Mouse (Mus musculus) midbrain, embryonic 13.5 days (tissue): ENCODE results near the gene Lipa. TPM values are rescaled to one million over a fixed set of nuclear protein-coding genes. Genes with fewer than 3 reads are reported as not detected.

ENCODE experiments used
- ATAC-seq: fragments of 200-750 bp; cut with Nextera tagmentation; 2 replicates; pipeline ENCODE4 v1.8.0; 2017; ENCODE audit warnings: mild to moderate bottlenecking, moderate TSS enrichment, moderate library complexity
- H3K27ac ChIP-seq: fragments of 300-500 bp; sonication (generic); 2 replicates; pipeline ENCODE4 v1.5.1; 2015; ENCODE audit warnings: inconsistent platforms, mild to moderate bottlenecking, moderate library complexity
- H3K27me3 ChIP-seq: fragments of 300-500 bp; sonication (generic); 2 replicates; pipeline ENCODE4 v1.6.1; 2015; ENCODE audit warnings: mild to moderate bottlenecking, inconsistent platforms
- H3K36me3 ChIP-seq: fragments of 300-500 bp; sonication (generic); 2 replicates; pipeline ENCODE4 v1.6.1; 2015; ENCODE audit warnings: mild to moderate bottlenecking, inconsistent platforms
- H3K4me1 ChIP-seq: fragments of 300-500 bp; sonication (generic); replicated peaks from 2 replicates; pipeline ENCODE4 v1.6.1; 2015; ENCODE audit warnings: inconsistent platforms
- H3K4me2 ChIP-seq: fragments of 300-500 bp; sonication (generic); replicated peaks from 2 replicates; pipeline ENCODE4 v1.6.1; 2015; ENCODE audit warnings: moderate library complexity, mild to moderate bottlenecking, inconsistent platforms
- H3K4me3 ChIP-seq: fragments of 300-500 bp; sonication (generic); replicated peaks from 2 replicates; pipeline ENCODE4 v1.5.1; 2015; ENCODE audit warnings: mild to moderate bottlenecking, inconsistent platforms
- H3K9ac ChIP-seq: fragments of 300-500 bp; sonication (generic); replicated peaks from 2 replicates; pipeline ENCODE4 v1.6.1; 2015; ENCODE audit warnings: mild to moderate bottlenecking, inconsistent platforms
- H3K9me3 ChIP-seq: fragments of 300-500 bp; sonication (generic); 2 replicates; pipeline ENCODE4 v1.6.1; 2016; ENCODE audit warnings: mild to moderate bottlenecking, inconsistent platforms
- WGBS: fragments of 180-500 bp; shearing (Covaris S2); methylation state at CpG from one replicate; pipeline ENCODE4 v1.1.7; 2015; 5-methylcytosine and 5-hydroxymethylcytosine counted together
- polyA plus RNA-seq: library from polyadenylated mRNA; unstranded; fragments of >200 nt; fragmentation: Nextera tagmentation; extraction: Ambion mirVana; gene quantifications from 2 replicates; pipeline ENCODE4 v1.2.1, GENCODE M21; 2015

Lipa gene
- polyA plus RNA-seq, 1 experiment from 2014 or later = 21.2 TPM

GRCm38 (mm10) chr19:34551981-34552380 is 24.7 kb upstream of the Lipa start:
- Histone ChIP-seq H3K4me3 (no peak overlapping the region), H3K4me2 (no peak overlapping the region)
- 73% methylated on average over 5 of the region's 5 CpGs for whole genome bisulfite sequencing

DNA sequence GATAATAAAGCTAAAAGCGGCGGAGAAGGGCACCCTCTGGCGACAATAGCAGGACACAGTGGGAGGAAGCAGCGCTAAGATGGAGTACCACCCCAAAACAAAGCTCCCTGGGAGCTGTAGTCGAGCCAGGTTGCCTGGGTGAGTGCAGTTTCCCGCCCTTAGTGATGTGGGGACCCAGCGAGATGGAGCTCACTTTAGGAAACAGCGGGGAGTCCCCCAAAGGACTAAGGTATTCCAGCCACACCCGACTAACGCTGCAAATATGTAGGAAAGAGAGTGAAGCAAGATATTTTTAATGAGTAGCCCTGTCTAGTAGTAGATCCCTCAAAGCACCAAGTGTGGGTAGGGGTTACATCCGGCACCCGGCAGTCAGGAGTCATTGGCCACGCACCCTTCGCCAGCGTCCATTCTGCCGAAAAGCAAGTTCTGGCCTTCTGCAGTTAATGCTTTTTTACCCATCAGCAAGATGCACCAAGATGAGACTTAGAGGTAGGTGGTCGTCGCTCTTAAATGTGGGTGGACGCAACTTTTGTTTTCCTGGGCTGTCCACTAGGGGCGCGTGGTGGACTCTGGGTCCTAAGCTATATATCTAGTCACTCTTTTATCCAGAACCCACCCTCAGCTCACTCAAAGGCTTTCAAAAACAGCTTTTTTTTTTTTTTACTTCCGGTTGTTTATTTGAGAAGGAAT is 23.4 kb upstream of the Lipa start, which contains the start of gene Ifit2:
TSS of gene Ifit2 (plus strand) at position 161 of the 690 bp plus-strand sequence.
- H3K9ac ChIP-seq = peak within 1 kb of the TSS; percentile 49
- peak within 1 kb of the TSS; percentile 65 for H3K4me2 ChIP-seq
- 1% methylated on average over 22 of the region's 22 CpGs for WGBS
- H3K27me3 ChIP-seq = no peaks in the 10 kb centered on the region
- H3K4me1 ChIP-seq = no peaks in the 10 kb centered on the region; the same call in 1 of the 2 replicates
- ATAC-seq = peak; percentile 97
- no peaks in the 10 kb centered on the region for H3K9me3 ChIP-seq
- H3K4me3 ChIP-seq = peak within 1 kb of the TSS; percentile 51
- peak within 1 kb of the TSS; percentile 26; the same call in 1 of the 2 replicates for H3K27ac ChIP-seq
- H3K36me3 ChIP-seq = no peaks in the 10 kb centered on the region

More at GRCm38 (mm10) chr19:34551981-34552380, 24.7 kb upstream of the Lipa start:
- no peak overlapping the region for H3K27ac ChIP-seq
- H3K27me3 ChIP-seq = no peaks in the 10 kb centered on the region
- H3K9ac ChIP-seq = no peak overlapping the region
- no peaks in the 10 kb centered on the region for H3K9me3 ChIP-seq
- H3K4me1 ChIP-seq = no peaks in the 10 kb centered on the region; the same call in 1 of the 2 replicates
- ATAC-seq = no peak
- no peaks in the 10 kb centered on the region for H3K36me3 ChIP-seq

DNA sequence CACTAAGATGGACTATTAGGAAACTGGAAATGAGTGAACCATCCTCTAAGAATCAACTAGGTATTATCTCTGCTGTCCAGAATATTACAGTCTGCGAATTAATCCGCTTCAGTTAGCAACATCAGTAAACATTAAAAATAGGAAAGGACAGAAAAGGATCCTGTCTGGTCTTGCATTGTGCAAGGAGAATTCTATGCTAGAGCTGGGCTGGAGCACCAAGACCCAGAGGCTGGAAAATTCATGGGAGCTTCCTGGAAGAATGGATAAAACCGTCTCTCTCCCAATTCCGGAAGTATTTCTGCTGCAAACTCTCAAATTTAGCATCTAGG is 22.9 kb upstream of the Lipa start:
- ATAC-seq = peak; percentile 46
- no peaks in the 10 kb centered on the region for H3K36me3 ChIP-seq
- WGBS = 29% methylated on average over 4 of the region's 4 CpGs
- peak overlapping the region; percentile 65 for H3K4me2 ChIP-seq
- H3K4me3 ChIP-seq = peak overlapping the region; percentile 51
- H3K27me3 ChIP-seq = no peaks in the 10 kb centered on the region
- no peaks in the 10 kb centered on the region for H3K9me3 ChIP-seq
- H3K4me1 ChIP-seq = no peaks in the 10 kb centered on the region; the same call in 1 of the 2 replicates
- H3K9ac ChIP-seq = peak overlapping the region; percentile 49
- H3K27ac ChIP-seq = peak overlapping the region; percentile 26; the same call in 1 of the 2 replicates

DNA sequence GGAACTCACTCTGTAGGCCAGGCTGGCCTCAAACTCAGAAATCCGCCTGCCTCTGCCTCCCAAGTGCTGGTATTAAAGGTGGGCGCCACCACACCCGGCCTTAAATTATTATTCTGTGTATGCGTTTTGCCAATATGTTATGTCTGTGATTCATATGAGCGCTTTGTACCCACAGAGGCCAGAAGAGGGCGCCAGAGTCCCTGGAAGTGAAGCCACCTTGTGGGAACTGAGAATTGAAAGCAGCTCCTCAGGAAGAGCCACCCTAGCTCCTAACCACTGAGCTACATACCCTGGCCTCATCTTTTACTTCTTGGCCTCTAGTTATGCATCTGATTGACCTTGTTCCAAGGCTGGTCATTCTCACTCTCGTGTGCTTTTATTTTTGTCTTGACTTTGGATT is 20.7 kb upstream of the Lipa start:
- no peak overlapping the region for H3K27ac ChIP-seq
- no peaks in the 10 kb centered on the region for H3K27me3 ChIP-seq
- ATAC-seq = no peak
- no peak overlapping the region for H3K4me2 ChIP-seq
- 28% methylated on average over 7 of the region's 7 CpGs for WGBS
- H3K4me1 ChIP-seq = no peaks in the 10 kb centered on the region; the same call in 1 of the 2 replicates
- H3K4me3 ChIP-seq = no peak overlapping the region
- no peaks in the 10 kb centered on the region for H3K9me3 ChIP-seq
- no peaks in the 10 kb centered on the region for H3K36me3 ChIP-seq
- H3K9ac ChIP-seq = no peak overlapping the region

- WGBS = 88% methylated on average over 4 of the region's 4 CpGs
- Histone ChIP-seq H3K27ac (no peak overlapping the region), H3K4me1 (no peaks in the 10 kb centered on the region; the same call in 1 of the 2 replicates), H3K4me3 (no peak overlapping the region), H3K27me3 (no peaks in the 10 kb centered on the region), H3K4me2 (no peak overlapping the region), H3K36me3 (no peaks in the 10 kb centered on the region), H3K9me3 (no peaks in the 10 kb centered on the region), H3K9ac (no peak overlapping the region)
- ATAC-seq = no peak
Measured at GRCm38 (mm10) chr19:34546211-34546610, 18.9 kb upstream of the Lipa start.

DNA sequence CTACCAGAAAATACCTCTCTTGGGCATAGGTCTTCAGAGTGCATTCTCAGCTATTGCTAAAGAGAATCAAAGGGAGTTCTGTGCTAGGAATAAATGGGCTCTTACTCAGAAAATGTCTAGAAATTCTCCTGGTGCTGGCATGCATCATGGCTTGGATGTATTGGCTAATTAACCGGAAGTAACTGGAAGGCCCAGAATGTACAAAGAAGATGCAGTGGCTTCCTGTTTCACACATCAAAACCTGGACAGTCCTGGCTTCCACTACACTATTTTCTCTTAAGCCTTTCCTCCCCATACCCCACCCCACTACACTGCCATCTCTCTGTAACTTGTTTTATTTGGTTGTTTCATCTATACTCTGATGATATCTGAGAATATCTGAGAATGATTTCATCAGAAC is 12.1 kb upstream of the Lipa start:
- Histone ChIP-seq H3K4me1 (no peaks in the 10 kb centered on the region; the same call in 1 of the 2 replicates), H3K36me3 (no peaks in the 10 kb centered on the region), H3K9me3 (no peaks in the 10 kb centered on the region), H3K27ac (no peak overlapping the region), H3K4me3 (no peak overlapping the region), H3K4me2 (no peak overlapping the region), H3K9ac (no peak overlapping the region), H3K27me3 (no peaks in the 10 kb centered on the region)
- ATAC-seq = no peak
- 90% methylated on average over 1 of the region's 1 CpGs for WGBS

DNA sequence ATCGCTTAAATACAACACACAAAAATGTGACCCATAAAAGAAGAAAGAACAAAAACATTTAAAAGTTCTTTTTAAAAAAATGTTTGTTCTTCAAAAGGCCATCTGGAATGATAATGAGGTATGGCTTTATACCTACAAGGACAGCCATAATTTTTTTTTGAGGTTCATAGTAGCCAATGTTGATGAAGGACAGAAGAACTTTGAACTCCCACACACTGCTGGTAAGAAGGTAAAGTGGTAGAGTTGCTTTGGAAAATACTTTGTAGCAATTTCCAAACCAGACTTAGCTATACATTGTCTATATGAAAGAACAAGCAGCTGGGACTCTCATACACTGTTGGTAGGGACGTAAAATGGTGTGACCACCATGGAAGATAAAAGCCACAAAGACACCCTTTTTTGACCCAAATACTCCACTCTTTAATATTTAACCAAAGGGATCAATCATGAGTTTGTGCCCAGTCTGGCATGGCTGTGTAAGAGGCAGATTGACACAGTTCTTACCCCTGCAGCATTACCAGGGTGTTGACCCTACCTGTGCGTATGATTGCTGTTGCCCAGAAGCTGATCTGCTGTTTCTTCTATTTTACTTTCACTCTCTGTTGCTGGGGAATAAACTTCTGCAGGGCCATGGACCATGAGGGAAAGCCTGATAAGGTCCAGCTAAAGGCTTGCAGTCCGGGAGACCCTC is 4.9 kb upstream of the Lipa start:
- Histone ChIP-seq H3K9me3 (no peaks in the 10 kb centered on the region), H3K27ac (no peak overlapping the region), H3K27me3 (no peaks in the 10 kb centered on the region), H3K4me2 (no peak overlapping the region), H3K36me3 (no peaks in the 10 kb centered on the region), H3K4me3 (no peak overlapping the region), H3K9ac (no peak overlapping the region), H3K4me1 (no peaks in the 10 kb centered on the region)
- no peak for ATAC-seq
- 93% methylated on average over 4 of the region's 4 CpGs for WGBS

DNA sequence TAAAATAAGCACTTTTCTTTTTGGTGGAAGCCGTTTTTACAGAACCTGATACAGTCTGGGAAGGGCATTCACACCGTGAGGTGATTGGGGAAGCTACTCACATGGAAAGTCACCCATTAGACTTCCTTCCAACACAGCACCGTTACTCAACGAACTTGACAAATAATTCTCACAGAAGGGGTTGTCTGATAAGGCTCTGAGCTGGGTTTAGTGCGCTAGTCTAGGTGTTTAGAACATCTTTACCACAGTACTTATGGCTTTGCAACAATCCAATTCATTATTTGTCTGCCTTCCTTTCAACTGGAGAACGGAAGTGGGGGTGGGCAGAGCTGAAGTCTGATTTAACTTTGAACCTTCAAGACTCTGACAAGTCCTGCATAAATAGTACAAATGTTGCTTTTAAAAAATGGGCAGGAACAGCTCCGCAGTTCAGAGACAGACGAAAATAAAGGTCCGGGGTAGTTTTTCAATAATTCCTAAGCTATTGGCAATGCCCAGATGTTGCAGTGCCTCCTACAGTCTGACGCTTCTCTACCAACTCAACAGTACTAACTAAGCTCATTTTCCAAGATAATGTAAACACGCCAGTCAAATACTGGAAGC is 852 bp downstream of the Lipa start:
- no peak; the same call in 1 of the 2 replicates for ATAC-seq
- Histone ChIP-seq H3K36me3 (peaks cover 3% of the 10 kb centered on the region; the same call in 1 of the 2 replicates), H3K27me3 (no peaks in the 10 kb centered on the region), H3K4me1 (peaks cover 10% of the 10 kb centered on the region; the same call in 1 of the 2 replicates), H3K4me3 (peak overlapping the region; percentile 72), H3K4me2 (peak overlapping the region; percentile 82), H3K9ac (peak overlapping the region; percentile 80), H3K27ac (no peak overlapping the region), H3K9me3 (no peaks in the 10 kb centered on the region)
- 45% methylated on average over 11 of the region's 11 CpGs for WGBS

GRCm38 (mm10) chr19:34524646-34525045 is 2.6 kb downstream of the Lipa start:
- Histone ChIP-seq H3K36me3 (peaks cover 3% of the 10 kb centered on the region; the same call in 1 of the 2 replicates), H3K27me3 (no peaks in the 10 kb centered on the region), H3K9ac (no peak overlapping the region), H3K4me3 (no peak overlapping the region), H3K4me1 (peaks cover 10% of the 10 kb centered on the region; the same call in 1 of the 2 replicates), H3K9me3 (no peaks in the 10 kb centered on the region), H3K4me2 (no peak overlapping the region), H3K27ac (no peak overlapping the region)
- 79% methylated on average over 9 of the region's 9 CpGs for WGBS
- ATAC-seq = no peak

GRCm38 (mm10) chr19:34523106-34523725 is 4.1 kb downstream of the Lipa start:
- WGBS = 88% methylated on average over 12 of the region's 12 CpGs
- no peaks in the 10 kb centered on the region for H3K9me3 ChIP-seq
- no peak overlapping the region for H3K4me2 ChIP-seq
- H3K4me3 ChIP-seq = no peak overlapping the region
- no peak overlapping the region for H3K9ac ChIP-seq
- H3K4me1 ChIP-seq = peaks cover 10% of the 10 kb centered on the region; the same call in 1 of the 2 replicates
- H3K27me3 ChIP-seq = no peaks in the 10 kb centered on the region
- H3K36me3 ChIP-seq = peaks cover 10% of the 10 kb centered on the region
- no peak overlapping the region for H3K27ac ChIP-seq
- no peak for ATAC-seq

DNA sequence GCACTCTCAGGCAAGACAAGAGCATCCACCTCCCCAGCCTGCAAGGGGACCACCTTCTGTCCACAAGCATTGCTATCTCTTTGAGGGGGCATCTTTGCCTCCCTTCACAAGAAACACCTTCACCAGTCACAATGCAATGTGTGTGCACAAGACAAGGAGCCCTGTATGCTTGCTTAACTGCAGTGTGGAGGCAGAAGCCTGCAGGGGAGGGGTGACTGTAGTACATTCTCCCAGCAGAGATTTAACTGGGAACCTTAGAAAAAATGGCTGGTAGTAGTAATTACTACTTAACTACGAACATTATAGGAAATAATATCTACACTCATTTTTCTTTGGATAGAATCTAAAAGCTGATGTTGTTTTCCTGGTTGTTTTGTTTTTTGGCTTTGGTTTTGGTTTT is 5.3 kb downstream of the Lipa start:
- H3K27me3 ChIP-seq = no peaks in the 10 kb centered on the region
- H3K9me3 ChIP-seq = no peaks in the 10 kb centered on the region
- ATAC-seq = no peak
- 91% methylated on average over 1 of the region's 1 CpGs for WGBS
- no peak overlapping the region for H3K4me3 ChIP-seq
- H3K9ac ChIP-seq = no peak overlapping the region
- peaks cover 12% of the 10 kb centered on the region for H3K36me3 ChIP-seq
- no peak overlapping the region for H3K27ac ChIP-seq
- peaks cover 10% of the 10 kb centered on the region; the same call in 1 of the 2 replicates for H3K4me1 ChIP-seq
- no peak overlapping the region for H3K4me2 ChIP-seq
